Mouse (Mus musculus): Measurements from ENCODE around the gene Tada1.

The Tada1 gene

GRCm38 (mm10) chr1:166379013-166379629, at the start of gene Tada1:
Tada1 (plus strand) TSS chr1:166379097.
- DNase-seq: peak; percentile 95

GRCm38 (mm10) chr1:166330752-166331151, 48.1 kb upstream of the Tada1 start:
- no peak for DNase-seq

GRCm38 (mm10) chr1:166339110-166339509, 39.8 kb upstream of the Tada1 start:
- no peak for DNase-seq

- no peak for DNase-seq
Observed at GRCm38 (mm10) chr1:166342060-166342459, 36.8 kb upstream of the Tada1 start.

- DNase-seq: no peak
Observed at GRCm38 (mm10) chr1:166342539-166342938, 36.4 kb upstream of the Tada1 start.

- no peak for DNase-seq
Observed at GRCm38 (mm10) chr1:166343586-166343985, 35.3 kb upstream of the Tada1 start.

- DNase-seq: no peak
Observed at GRCm38 (mm10) chr1:166344300-166345077, 34.4 kb upstream of the Tada1 start.

GRCm38 (mm10) chr1:166345602-166346001, 33.3 kb upstream of the Tada1 start:
- DNase-seq: no peak

GRCm38 (mm10) chr1:166346906-166347305, 32.0 kb upstream of the Tada1 start:
- no peak for DNase-seq

- DNase-seq: no peak
Observed at GRCm38 (mm10) chr1:166349341-166349740, 29.6 kb upstream of the Tada1 start.

GRCm38 (mm10) chr1:166349751-166350150, 29.1 kb upstream of the Tada1 start:
- DNase-seq: no peak

- peak; percentile 88 for DNase-seq
Observed at GRCm38 (mm10) chr1:166360157-166360855, 18.6 kb upstream of the Tada1 start.

GRCm38 (mm10) chr1:166360896-166361295, 18.0 kb upstream of the Tada1 start:
- DNase-seq: no peak

GRCm38 (mm10) chr1:166361842-166362241, 17.1 kb upstream of the Tada1 start:
- DNase-seq: no peak

GRCm38 (mm10) chr1:166362659-166363058, 16.2 kb upstream of the Tada1 start:
- DNase-seq: no peak

- DNase-seq: no peak
Observed at GRCm38 (mm10) chr1:166363122-166363521, 15.8 kb upstream of the Tada1 start.

- DNase-seq: no peak
Observed at GRCm38 (mm10) chr1:166377171-166377570, 1.7 kb upstream of the Tada1 start.

GRCm38 (mm10) chr1:166378431-166379012, 375 bp upstream of the Tada1 start:
- DNase-seq: no peak

- peak; percentile 65 for DNase-seq
Observed at GRCm38 (mm10) chr1:166379630-166380231, 834 bp downstream of the Tada1 start.

GRCm38 (mm10) chr1:166381336-166381735, 2.4 kb downstream of the Tada1 start:
- DNase-seq: no peak

- DNase-seq: no peak
Observed at GRCm38 (mm10) chr1:166381821-166382220, 2.9 kb downstream of the Tada1 start.

GRCm38 (mm10) chr1:166382626-166383025, 3.7 kb downstream of the Tada1 start:
- DNase-seq: no peak

- DNase-seq: no peak
Observed at GRCm38 (mm10) chr1:166384614-166385013, 5.7 kb downstream of the Tada1 start.
